Mouse (Mus musculus) G1E-ER4 (cell line): Measurements from ENCODE around the gene Pfn1. TPM values are rescaled to one million over a fixed set of nuclear protein-coding genes. Genes with fewer than 3 reads are reported as not detected.

Source experiments
- GATA1 ChIP-seq: IDR thresholded peaks from one replicate; pipeline ENCODE4 v1.8.0; 2012; ENCODE audit warnings: low read length, inconsistent platforms
- polyA plus RNA-seq: library from polyadenylated mRNA; stranded (reverse); fragments of >175 nt; gene quantifications from 2 replicates; pipeline ENCODE4 v1.2.3, GENCODE M21; 2012

Pfn1 gene
- polyA plus RNA-seq, result 4,535 and 5,925 TPM in 2 replicates

GRCm38 (mm10) chr11:70654198-70654922 is at the start of gene Pfn1:
TSS of gene Pfn1 (minus strand) at chr11:70654644.
- no peak for TF ChIP-seq GATA1

GRCm38 (mm10) chr11:70702781-70703180 is 48.3 kb upstream of the Pfn1 start:
- TF ChIP-seq GATA1, result no peak

DNA sequence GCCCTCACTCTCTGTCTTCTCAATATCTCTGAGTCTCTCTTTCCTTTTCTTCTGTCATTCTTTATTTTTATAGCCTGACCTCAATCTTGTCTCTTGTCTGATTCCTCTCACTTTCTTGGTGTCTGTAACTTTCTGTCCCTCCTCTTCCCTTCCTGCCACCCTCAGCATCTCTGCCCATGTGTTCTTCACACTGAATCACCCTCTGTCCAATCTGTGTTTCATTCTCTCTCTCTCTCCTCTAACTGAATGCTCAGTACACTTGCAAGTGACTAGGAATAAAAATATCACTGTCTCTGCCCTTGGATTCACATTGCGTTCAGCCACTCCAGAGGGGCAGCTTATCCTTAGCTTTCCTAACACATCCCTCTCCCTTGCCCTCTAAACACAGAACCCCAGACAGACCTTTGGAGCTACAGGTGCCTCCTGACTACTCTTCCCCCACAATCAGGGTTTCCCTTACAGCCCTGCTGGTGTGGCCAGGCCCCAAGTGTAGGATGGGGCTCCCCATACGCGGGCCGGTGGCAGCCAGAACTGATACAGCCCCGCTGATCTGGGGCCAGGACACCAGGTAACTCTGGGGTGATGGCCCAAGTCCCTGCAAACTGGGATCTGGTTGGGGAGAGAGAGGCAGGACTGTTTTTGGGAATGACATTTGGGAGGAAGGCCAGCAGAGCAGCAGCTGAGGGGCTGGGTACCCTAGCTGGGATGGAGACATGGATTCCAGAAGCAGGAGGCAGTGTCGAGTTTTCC is 47.7 kb upstream of the Pfn1 start:
- no peak for TF ChIP-seq GATA1

GRCm38 (mm10) chr11:70701221-70701955 is 46.9 kb upstream of the Pfn1 start:
- TF ChIP-seq GATA1, result no peak

GRCm38 (mm10) chr11:70700613-70701012 is 46.2 kb upstream of the Pfn1 start:
- TF ChIP-seq GATA1, result no peak

- TF ChIP-seq GATA1, result no peak
These were observed 45.5 kb upstream of the Pfn1 start, which contains the start of the genes Inca1 and Kif1c for GRCm38 (mm10) chr11:70699722-70700556. TSS of gene Inca1 (minus strand) at chr11:70700155. TSS of gene Kif1c (plus strand) at chr11:70700548.

DNA sequence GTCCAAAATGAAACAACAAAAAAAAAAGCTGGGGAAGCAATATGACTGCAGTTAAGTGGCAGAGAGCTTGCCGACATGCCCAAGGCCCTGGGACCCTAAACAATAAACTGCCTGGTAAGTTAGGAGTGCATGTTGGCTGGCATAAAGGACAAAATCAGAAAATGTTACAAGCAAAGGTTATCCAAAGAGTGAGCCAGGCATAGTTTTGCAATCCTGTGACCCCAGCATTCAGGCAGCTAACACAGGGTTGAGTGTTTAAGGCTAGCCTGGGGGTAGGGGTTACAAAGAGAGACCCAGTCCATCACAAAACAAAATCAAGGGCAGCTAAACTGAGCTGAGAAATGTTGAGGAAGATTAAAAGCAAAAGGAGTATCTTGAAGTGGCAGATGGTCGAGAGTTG is 44.6 kb upstream of the Pfn1 start:
- TF ChIP-seq GATA1, result no peak

DNA sequence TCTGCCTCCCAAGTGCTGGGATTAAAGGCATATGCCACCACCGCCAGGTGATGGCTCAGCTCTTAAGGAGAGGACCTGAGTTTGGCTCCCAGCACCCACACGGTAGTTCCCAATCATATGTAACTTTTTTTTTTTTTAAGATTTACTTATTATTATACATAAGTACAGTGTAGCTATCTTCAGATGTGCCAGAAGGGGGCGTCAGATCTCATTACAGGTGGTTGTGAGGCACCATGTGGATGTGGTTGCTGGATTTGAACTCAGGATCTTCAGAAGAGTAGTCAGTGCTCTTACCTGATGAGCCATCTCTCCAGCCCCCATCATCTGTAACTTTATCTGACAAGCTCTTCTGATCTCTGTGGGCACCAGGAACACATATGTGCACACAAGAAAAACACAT is 42.9 kb upstream of the Pfn1 start:
- no peak for TF ChIP-seq GATA1

DNA sequence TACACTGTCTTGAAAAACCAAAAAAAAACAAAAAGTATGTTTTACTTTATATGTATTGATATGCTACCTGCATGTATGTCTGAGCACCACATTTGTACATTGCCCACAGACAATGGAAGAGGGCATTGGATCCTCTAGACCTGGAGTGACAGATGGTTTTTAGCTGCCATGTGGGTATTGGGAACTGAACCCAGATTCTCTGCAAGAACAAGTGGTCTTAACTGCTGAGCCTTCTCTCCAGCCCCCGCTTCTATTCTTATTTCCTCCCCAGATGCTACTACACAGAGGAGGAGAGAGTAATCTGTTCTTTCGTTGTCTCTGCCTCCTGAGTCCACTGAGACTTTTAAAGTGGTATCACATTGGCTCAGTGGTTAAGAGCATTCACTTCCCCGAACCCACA is 39.1 kb upstream of the Pfn1 start:
- TF ChIP-seq GATA1, result no peak

DNA sequence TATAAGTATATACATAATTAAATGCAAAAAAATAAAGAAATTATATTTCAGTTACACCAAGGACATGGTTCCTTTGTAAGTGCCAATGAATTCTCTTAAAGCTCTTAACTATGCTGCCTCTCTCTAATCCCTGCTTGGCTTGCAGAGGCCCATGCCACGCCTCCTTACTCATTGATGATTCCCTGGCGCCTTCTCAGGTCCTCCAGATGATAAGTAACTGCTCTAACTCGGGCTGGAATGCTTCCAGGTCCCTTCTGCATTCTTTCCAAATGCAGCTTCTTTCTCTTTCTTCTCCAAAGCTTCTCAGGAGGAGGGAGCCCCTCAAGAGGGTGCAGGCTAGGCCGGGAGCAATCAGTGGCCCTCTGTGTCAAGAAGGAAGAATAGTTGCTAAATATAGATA is 35.1 kb upstream of the Pfn1 start:
- TF ChIP-seq GATA1, result no peak

DNA sequence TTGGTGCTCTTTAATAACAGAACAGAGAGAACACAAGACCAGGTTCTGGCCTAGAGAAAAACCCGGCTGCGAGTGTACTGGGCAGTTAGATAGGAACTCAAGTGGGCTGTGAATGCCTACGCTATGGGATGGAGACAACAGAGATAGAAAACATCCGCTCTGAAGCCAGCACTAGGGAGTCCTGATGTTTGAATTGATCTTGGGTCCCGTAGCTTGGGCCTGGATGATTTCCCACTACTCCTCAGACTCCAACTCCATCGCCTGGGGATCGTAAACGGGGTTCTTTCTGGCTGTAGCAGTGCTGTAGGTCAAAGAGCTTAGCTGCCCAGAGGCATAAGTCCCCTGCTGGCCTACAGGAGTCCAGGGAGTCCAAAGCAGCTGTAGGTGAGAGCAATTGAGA is 33.9 kb upstream of the Pfn1 start:
- TF ChIP-seq GATA1, result no peak

GRCm38 (mm10) chr11:70687601-70688199 is 33.3 kb upstream of the Pfn1 start, which contains the start of gene Camta2:
TSS of gene Camta2 (minus strand) at chr11:70688105.
- no peak for TF ChIP-seq GATA1

DNA sequence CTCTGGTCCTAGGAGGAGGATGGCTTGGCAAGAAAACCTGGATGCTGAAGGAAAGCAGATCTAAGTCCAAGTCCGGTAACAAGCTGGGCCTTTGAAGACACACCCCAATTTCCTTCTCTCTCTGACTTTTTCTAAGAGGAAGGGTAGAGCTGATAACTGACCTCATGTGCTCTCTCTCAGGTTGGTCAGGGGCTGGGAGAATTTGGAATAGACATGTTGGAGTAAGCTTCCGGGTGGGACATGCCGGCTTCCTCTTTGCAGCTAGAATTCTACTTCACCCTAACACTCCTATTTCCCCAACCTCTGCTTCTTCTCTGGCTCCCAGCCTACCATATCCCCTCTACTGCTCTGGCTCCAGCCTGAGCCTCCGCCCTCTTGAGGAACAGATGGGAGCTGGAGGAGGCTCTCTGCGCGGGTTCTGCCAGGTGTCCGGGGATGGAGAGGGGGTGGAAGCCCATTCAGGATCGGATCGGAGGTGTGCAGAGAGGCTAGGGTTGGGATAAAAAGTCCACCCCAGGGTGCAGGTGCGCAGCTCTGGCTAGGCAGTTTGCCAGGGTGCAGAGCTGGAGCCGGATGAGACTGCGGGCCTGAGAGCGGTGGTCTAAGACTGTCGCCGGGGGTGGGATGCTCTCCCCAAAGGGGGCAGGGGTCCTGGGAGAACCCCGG is 32.6 kb upstream of the Pfn1 start:
- TF ChIP-seq GATA1, result no peak

GRCm38 (mm10) chr11:70683640-70684039 is 29.2 kb upstream of the Pfn1 start:
- TF ChIP-seq GATA1, result no peak
